Mouse (Mus musculus): ENCODE measurements around the gene Apbb2.

DNA sequence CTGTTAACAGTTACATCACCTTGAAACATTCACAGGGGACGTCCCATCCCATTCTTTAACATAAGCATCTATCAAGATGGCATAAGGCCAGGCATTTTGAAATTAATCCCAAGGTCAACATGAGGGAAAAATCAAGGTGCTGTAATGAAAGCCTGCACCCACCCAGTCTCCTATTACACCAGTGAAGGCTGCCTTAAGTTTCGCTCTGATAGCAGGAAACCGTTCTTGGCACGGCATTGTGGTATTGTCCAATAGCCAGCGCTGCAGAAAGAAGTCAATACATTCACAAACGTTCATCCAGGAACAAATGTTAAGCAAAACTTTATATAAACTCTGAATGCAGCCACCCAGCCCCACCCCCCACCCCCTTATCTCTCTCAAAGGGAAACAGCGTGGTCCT, 15.4 kb downstream of the Apbb2 start:
- peak; percentile 32 for TF ChIP-seq EP300 (IDR thresholded peaks at IDR 0.05)
- TF ChIP-seq CTCF (IDR thresholded peaks at IDR 0.05), result no peak

All from lung, postnatal 0 days (tissue).